Mouse (Mus musculus): Measurements from ENCODE around the gene Cdc42ep3.

The Cdc42ep3 gene

DNA sequence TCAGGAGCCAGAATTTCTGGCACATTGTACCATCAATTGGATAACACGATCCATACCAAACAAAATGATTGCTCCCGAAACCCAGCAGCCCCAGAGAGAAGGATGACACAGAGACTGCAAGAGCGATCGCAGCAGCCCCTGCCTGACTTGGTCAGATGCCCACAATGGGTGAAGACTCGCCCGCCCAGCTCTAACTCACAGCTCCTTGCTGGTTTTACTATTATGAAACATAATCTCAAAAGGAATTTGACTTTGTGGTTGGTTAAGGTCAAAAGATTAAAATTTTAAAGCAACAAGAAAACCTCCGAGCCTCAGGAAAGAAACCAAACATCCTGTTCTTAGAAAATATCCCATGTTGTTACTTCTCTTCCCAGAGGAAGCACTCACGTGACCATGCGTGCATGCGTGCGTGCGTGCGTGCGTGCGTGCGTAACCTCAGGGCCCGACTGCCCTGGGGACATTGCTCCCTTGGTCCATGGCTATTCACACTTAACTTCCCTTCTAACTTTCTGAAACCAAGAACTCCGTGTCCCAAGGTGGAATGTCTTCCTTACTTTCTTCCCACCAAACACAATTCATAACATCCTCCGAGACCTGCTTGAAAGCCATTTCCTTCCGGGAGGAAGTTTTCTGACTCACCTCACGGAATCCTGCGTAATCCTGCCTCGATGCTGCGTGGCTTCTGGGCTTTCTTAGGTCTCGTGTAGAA, 9.7 kb downstream of the Cdc42ep3 start:
- peak; percentile 65 for DNase-seq (ENCODE audit: extremely low read depth, insufficient read length, low spot score)

- no peak for DNase-seq (ENCODE audit: extremely low read depth, insufficient read length, low spot score)
Observed at GRCm38 (mm10) chr17:79343334-79343946, 11.5 kb downstream of the Cdc42ep3 start.

DNA sequence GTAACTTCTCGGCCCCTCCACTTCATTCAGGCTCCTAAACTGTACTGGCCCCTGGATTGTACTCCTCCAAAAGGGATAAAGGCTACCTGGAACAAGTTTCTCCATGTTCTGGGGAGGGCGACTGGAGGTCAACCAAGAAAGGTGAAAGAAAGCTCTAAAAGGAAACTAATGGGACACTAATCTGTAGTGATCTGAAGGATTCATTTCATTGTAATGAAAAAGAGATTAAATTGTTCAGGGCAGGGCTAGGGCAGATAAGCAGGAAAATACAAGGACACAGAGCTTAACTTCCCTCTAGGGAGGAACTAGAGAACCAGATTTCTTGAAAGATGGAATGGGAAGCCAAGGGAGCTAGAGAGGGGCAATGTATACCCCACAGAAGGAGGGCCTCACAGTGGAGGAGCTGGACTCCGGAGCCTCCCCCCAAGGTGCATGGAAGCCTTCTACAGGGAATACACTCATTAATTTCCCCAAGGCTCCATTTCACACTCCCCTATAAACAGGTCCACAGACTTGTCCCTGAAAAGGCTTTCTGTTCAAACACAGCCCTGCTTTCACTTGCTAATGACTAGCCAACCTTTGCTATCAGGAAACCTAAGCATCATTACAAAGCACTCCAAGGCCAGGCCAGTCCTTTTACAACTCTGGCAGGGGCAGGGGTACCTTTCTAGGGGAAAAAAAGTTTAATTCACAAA, 12.1 kb downstream of the Cdc42ep3 start:
- no peak for DNase-seq (ENCODE audit: extremely low read depth, insufficient read length, low spot score)

GRCm38 (mm10) chr17:79341946-79342470, 12.9 kb downstream of the Cdc42ep3 start:
- no peak for DNase-seq (ENCODE audit: extremely low read depth, insufficient read length, low spot score)

DNA sequence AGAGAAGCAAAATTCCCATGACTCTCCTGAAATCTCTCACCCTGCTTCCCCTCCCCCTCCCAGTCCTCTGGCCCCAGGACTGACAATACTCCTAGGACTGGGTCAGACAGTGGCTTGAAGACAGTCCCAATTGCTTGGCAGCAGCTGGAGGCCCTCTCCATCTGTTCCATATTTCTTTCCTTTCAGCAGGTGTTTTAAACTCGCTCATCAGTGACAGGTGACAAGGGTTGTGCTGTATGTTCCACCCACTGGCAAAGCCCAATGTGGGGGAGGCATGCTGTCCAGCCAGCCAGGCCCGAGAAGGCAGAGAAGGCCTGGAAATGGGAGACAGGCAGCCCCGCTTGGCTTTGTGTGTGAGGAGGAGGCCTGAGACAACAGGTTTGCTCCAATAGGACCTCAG, 17.4 kb downstream of the Cdc42ep3 start:
- DNase-seq (ENCODE audit: extremely low read depth, insufficient read length, low spot score) = no peak

DNA sequence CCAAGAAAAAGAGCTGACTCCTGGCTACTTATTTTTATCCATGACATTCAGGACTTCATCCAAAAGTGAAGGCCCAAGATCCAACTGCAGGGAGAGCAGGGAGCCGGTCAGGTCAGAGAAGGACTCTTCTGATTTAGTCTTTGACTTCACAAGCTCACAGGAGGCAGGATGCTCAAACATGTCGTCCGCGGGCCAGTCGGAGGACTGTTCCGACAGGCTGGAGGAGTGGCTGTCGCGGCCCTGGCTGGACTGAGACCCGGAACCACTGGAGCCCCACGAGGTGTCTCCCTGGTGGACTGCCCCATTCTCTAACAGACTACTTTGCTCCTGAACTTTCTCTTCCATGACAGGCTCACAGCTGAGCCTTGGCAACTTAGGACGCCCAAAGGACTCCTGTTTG, 20.2 kb downstream of the Cdc42ep3 start:
- no peak for DNase-seq (ENCODE audit: extremely low read depth, insufficient read length, low spot score)

DNA sequence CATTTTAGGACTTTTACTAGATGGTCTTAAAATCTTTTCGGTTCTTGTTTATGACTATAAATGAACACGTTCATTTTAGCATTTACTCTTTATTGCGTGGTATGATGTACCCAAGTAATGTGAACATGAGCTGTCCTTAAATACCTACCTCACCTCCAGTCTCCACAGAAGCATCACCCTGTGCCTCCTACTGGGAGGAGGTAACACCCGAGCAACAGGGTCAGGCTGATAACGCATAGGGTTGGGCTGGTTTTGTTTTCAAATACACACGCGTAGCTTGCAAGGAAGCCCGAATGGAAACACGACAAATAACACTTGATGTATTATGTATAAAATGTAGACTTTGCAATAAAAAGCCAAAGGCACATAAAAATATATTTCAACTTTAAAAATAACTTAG, 21.2 kb downstream of the Cdc42ep3 start:
- DNase-seq (ENCODE audit: extremely low read depth, insufficient read length, low spot score) = no peak

DNA sequence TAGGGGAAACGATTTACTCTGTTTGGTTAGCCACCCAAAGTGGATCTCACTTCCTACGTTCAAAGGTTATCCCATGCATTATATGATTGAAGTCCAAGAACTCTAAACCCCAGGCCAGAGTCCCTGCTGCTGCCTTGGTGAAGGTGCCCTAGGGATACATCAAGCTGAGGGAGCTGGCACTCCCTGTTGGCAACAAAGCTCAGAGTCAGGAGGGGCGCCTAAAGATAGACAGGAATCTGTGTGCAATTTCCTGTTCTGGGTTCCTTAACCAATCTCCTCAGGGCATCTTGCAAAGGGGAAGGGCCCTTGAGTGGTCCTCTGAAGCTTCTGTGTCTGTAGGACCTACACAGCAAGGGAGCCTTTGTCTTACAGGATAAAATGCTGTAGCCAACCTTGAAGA, 22.0 kb downstream of the Cdc42ep3 start:
- DNase-seq (ENCODE audit: extremely low read depth, insufficient read length, low spot score) = no peak

- no peak for DNase-seq (ENCODE audit: extremely low read depth, insufficient read length, low spot score)
Observed at GRCm38 (mm10) chr17:79330397-79330796, 24.5 kb downstream of the Cdc42ep3 start.

DNA sequence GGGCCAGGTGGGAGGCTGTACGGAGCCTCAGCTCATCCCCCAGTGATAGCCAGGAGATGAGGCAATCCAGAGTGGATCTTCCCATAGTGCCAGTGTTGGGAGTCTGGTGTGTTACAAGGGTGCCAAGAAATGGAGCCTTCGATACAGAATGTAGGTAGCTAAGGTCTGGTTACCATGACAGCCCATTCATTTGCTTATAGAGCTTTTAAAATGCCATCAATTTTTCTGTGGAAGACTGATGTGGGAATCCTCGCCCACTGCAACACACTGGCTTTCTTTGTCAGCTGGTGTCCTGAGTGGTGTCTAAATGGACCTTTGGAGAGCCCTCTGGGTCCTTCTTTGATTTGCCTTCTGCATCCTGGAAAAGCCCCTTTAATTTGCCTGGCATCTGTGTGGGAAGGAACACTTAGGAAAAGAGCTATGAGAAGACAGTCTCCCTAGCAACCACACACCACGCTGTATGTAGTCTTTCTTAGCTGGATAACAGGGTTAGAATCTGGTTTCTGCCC, 28.0 kb downstream of the Cdc42ep3 start:
- no peak for DNase-seq (ENCODE audit: extremely low read depth, insufficient read length, low spot score)

DNA sequence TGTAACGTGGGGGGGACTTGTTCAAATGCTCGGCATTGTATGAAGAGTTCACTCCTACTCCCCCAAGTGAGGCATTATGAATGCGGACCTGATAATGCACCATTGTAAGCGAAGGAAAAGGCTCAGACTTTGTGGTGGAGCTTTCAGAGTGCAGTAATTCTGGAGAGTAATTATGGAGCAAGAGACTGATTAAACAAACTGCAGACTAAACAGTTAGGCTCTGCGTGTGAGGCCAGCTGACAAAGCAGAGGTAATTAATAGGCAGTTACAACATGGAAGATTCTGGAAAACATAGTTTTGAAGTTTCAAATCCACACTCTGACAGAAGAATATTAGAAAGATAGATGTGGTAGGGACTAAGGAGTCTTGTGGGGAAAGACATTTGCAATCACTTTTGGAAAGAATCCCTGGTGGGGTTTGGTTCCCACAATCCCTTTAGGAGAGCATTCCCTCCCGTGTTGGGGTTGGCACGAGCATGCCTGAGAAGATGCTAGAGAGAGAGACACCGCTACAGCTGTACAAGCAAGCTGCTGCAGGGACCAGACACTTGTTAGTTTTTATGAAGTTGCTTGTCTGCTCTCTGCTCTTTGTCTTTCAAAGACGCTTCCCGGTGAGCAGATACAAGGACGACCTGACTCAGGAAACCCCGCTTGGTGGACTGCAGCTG, 37.7 kb downstream of the Cdc42ep3 start:
- DNase-seq (ENCODE audit: extremely low read depth, insufficient read length, low spot score) = no peak

DNA sequence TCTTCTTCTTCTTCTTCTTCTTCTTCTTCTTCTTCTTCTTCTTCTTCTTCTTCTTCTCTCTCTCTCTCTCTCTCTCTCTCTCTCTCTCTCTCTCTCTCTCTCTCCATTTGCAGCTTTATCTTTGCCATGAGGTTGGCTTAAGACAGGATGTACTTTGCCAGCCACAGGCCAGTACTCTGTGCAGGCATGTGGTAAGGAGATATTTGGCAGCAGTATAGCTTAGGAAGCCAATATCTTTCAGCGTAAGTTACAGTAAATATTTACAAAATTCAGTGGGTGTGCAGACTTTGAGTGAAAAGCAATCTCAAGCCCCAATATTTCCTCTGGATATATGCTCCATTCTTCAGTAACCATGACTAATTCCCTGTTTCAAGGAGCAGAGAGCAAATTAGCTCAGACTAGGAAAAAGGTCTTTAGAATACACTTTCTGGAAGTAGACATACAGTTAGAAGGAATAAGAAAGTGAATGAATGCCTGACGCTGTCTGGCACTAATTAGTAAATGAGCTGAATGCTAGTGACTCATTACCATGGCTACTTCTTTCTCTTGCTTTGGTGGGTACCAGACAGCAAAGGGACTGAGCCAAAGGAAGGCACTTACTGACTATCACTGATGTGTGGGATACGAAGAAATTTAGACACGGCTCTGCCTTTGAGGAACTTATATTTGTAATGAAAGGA, 39.3 kb downstream of the Cdc42ep3 start:
- no peak for DNase-seq (ENCODE audit: extremely low read depth, insufficient read length, low spot score)

DNA sequence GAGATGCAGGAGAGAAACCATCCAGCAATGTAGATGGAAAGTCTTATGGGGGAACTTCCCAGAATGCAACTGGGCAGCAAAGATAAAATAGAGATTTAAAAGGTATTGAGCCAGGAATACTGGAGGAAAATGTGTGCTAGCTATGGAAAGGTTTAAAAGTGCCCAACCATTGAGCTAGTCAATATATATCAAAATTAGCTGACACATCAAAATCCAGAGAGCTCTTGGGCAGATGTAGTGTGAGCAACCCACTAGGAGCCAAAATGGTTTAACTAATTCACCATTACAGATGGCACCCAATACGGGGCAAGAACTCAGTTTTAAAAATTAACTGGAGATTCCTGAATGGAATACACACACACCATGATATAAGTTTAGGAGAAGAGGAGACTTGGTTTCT, 44.4 kb downstream of the Cdc42ep3 start:
- DNase-seq (ENCODE audit: extremely low read depth, insufficient read length, low spot score) = no peak

- no peak for DNase-seq (ENCODE audit: extremely low read depth, insufficient read length, low spot score)
Observed at GRCm38 (mm10) chr17:79309506-79309905, 45.4 kb downstream of the Cdc42ep3 start.

DNA sequence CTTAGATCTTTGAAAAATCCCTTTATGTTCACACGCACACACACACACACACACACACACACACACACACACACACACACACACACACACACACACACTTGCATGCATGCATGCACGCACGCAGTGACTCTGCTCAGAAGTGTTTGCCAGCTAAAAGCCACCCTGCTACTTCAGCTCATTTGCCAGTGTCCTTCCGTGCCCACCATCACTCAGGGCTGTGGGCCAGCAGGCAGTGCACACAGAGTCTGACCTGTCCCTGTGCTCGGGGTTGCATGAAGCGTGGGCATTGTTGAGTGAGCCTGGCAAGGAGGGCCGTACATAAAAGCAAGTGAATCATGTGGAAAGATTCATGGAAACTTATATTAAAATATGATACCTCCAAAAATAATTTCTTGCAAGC, 49.2 kb downstream of the Cdc42ep3 start:
- DNase-seq (ENCODE audit: extremely low read depth, insufficient read length, low spot score) = no peak

DNA sequence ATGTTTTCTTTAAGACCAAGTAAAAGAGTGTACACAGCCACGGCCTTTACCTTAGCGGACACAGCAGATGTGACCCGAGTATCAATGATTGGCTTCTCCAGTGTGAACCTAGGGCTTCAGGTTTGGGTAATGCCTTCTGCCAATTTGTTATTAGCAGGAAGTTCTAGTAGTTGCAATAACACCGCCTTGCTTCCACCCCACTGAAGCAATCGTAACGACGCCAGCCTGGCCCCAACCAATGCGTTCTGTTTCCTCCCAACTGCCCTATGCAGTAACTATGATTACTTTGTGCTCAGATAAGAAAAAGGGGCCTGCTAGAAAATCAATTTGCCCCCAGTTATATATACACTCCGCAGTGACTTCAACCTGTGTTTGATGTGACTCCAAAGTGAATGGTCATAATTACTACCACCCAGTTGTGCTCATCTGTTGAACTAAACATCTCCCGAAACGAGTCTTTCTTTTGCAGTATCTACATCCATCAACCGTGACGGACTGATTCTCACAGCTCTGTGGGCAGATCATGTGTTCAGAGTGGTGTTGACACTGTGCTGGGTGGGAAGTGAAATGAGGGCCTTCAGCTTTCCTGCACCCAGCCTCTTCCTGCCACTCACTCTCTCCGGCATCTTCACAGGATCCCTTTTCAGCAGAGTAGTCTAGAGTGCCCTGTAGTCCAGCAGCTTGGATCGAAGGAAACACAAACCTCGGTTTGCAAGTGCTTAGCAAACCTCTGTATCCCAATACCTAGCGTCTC, 51.0 kb downstream of the Cdc42ep3 start:
- no peak for DNase-seq (ENCODE audit: extremely low read depth, insufficient read length, low spot score)

DNA sequence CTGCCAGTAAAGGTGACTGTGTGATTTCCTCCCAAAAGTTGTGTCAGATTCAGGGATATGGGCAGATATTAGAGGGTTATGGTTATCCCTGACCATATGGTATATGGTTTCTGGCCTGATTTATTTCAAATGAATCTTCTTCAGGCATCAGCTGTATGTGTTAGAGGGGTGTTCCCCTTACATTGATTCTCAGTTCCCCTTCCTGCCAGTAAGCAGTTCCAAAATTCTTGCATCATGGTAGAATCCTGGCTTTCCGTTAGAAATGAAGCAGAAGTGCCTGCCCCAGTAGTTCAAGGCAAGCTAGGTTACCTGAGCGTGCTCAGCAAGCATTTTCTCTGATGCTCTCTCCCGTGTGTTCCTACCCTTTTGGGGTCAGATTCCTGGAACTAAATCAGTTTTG, 51.7 kb downstream of the Cdc42ep3 start:
- no peak for DNase-seq (ENCODE audit: extremely low read depth, insufficient read length, low spot score)

DNA sequence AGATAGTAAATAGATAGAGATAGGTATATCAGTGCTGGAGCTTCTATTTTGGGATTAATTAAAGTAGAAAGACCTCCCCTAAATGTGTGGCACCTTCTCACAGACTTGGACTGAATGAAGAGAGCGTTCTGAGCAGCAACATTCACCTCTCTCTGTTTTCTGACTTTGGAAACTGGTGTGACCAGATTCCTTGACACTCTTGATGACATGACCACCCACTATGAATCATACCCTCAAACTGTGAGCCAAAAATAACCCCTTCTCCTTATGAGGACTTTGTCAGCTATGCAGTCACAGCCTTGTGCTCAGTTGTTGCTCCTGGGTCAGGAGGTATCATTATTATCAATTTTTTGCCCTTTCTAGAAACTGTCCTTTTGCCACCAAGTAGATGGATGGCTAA, 55.0 kb downstream of the Cdc42ep3 start:
- DNase-seq (ENCODE audit: extremely low read depth, insufficient read length, low spot score) = no peak

- peak; percentile 72 for DNase-seq (ENCODE audit: extremely low read depth, insufficient read length, low spot score)
Observed at GRCm38 (mm10) chr17:79298968-79299367, 55.9 kb downstream of the Cdc42ep3 start.

- DNase-seq (ENCODE audit: extremely low read depth, insufficient read length, low spot score) = peak; percentile 36
Observed at GRCm38 (mm10) chr17:79295926-79296325, 59.0 kb downstream of the Cdc42ep3 start.

All from 3134 (cell line).